Mouse (Mus musculus) left cerebral cortex, adult 6 months (tissue): ENCODE measurements around the gene Kctd5. TPM values are rescaled to one million over a fixed set of nuclear protein-coding genes. Genes with fewer than 3 reads are reported as not detected.

Experiments
- long read RNA-seq, 2 experiments: library from polyadenylated mRNA; unstranded; transcript quantifications; one replicate each; pipeline ENCODE4 v2.0.0; 2019 to 2020
- polyA plus RNA-seq: library from polyadenylated mRNA; unstranded; fragments of <200 nt; fragmentation: Nextera tagmentation; gene quantifications from 2 replicates; pipeline ENCODE4 v1.2.3, GENCODE M21; 2021

Kctd5 gene
- 22.2 and 27.3 TPM in 2 replicates for polyA plus RNA-seq
- long read RNA-seq, experiment 1, transcript Kctd5-201 (6 exons, 2,443 nt): major isoform, 237 of 258 reads
- long read RNA-seq, experiment 1, partial matches to known transcripts: 6 of 258 reads
- long read RNA-seq, experiment 1, other reads (novel, unspliced or antisense): 15 of 258 reads
- long read RNA-seq, experiment 2, transcript Kctd5-201 (6 exons, 2,443 nt): major isoform, 39 of 44 reads
- long read RNA-seq, experiment 2, partial matches to known transcripts: 0 of 44 reads
- long read RNA-seq, experiment 2, other reads (novel, unspliced or antisense): 5 of 44 reads

DNA sequence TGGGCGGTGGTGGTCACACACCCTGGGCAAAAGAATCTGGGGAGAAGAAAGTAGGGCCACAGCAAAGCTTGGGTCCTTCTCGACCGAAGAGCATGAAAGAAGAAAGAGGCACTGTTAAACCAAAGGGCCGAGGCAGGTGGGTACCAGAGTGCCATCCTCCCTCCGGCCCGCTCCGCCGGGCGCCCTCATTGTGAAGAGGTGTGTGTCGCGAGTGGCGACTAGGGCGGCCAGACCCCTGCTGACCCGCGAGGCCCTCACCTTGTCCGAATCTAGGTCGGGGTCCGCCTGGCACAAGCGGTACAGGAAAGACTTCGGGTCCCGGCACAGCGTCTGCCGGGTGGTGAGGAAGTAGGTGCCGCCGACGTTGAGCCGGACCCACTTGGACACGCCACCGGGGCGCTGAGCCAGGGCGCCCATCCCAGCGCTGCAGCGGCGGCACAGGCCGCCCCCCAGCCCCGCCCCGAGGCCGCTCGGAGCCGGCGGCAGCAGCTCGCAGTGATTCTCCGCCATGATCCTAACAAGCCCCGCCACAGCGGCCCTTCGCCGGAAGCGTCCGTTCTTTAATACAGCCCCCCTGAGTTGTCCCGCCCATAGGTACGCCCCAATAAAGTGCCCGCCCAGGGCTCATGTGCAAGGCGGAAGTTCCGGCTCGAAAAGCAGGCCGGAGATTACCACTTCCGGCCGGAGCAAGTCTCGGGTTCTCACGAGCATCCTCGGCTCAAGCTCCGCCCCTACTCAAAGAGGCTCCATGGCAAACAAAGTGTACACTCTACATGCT, at the start of gene Kctd5:
Gene Kctd5, minus strand, starts transcription at position 567 of the 778 bp plus-strand sequence.

GRCm38 (mm10) chr17:24037844-24038243, 35.4 kb downstream of the Kctd5 start, which contains the start of gene Prss27:
Prss27 (plus strand) TSS chr17:24038144.

DNA sequence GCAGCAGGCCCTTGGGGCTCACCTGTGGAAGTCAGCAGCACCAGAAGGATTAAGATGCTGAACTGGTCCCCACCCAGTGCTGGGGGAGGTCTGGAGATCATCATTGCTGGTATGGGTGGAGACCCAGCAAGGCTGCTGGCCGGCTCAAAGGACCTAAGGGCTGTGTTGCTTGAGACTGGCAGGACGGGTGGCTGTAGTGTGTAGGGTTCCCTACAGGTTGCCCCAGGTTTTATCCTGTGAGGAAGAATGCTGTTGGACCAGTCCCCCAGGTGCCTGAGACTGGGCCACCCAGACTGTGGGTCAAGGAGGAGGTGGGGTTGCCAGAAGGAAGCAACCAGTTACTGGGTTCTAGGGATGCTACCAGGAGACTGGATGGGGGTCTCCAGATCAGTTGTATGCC, 75.4 kb downstream of the Kctd5 start, which contains the start of gene Prss22:
Gene Prss22, minus strand, starts transcription at position 200 of the 400 bp plus-strand sequence.

Other genes starting within 250 kb of the Kctd5 start
- 1,419 and 1,447 TPM in 2 replicates for gene Elob, start 244.3 kb downstream of the Kctd5 start, polyA plus RNA-seq
- gene Prss33, start 237.4 kb downstream of the Kctd5 start, polyA plus RNA-seq: not detected in 2 replicates
- gene Prss32, start 229.6 kb downstream of the Kctd5 start, polyA plus RNA-seq: not detected in 2 replicates
- 0.11 and 0.18 TPM in 2 replicates for gene Prss41, start 229.3 kb downstream of the Kctd5 start, polyA plus RNA-seq
- not detected in 2 replicates for gene Prss21, start 205.4 kb downstream of the Kctd5 start, polyA plus RNA-seq
- gene Dcpp1, start 192.6 kb downstream of the Kctd5 start, polyA plus RNA-seq: not detected in 2 replicates
- gene Dcpp2, start 192.6 kb downstream of the Kctd5 start, polyA plus RNA-seq: not detected in 2 replicates
- gene Dcpp3, start 156.0 kb downstream of the Kctd5 start, polyA plus RNA-seq: not detected in 2 replicates
- gene Sbp, start 131.8 kb downstream of the Kctd5 start, polyA plus RNA-seq: not detected in 2 replicates
- not detected in 2 replicates for gene Sbpl, start 118.2 kb downstream of the Kctd5 start, polyA plus RNA-seq
- gene Prss30, start 92.9 kb downstream of the Kctd5 start, polyA plus RNA-seq: 0.21 and 0.48 TPM in 2 replicates
- gene Prss22, start 75.4 kb downstream of the Kctd5 start, polyA plus RNA-seq: 3.7 and 5.0 TPM in 2 replicates
- not detected in 2 replicates for gene Prss27, start 35.3 kb downstream of the Kctd5 start, polyA plus RNA-seq
- 40.3 and 56.0 TPM in 2 replicates for gene Pdpk1, start 77.4 kb upstream of the Kctd5 start, polyA plus RNA-seq
- gene Amdhd2, start 90.3 kb upstream of the Kctd5 start, polyA plus RNA-seq: 24.5 and 32.9 TPM in 2 replicates
- 2,129 and 2,190 TPM in 2 replicates for gene Atp6v0c, start 96.2 kb upstream of the Kctd5 start, polyA plus RNA-seq
- 13.7 and 14.1 TPM in 2 replicates for gene Tbc1d24, start 132.1 kb upstream of the Kctd5 start, polyA plus RNA-seq
- 2.0 and 5.5 TPM in 2 replicates for gene Ntn3, start 136.0 kb upstream of the Kctd5 start, polyA plus RNA-seq
- 8.3 and 8.5 TPM in 2 replicates for gene Tedc2, start 147.4 kb upstream of the Kctd5 start, polyA plus RNA-seq
- 2.2 and 2.4 TPM in 2 replicates for gene Ccnf, start 178.0 kb upstream of the Kctd5 start, polyA plus RNA-seq